Mouse (Mus musculus) small intestine, adult 10 weeks (tissue): ENCODE results near the gene Agpat3. TPM values are rescaled to one million over a fixed set of nuclear protein-coding genes. Genes with fewer than 3 reads are reported as not detected.

Experiments
- polyA plus RNA-seq: library from polyadenylated mRNA; stranded (reverse); fragments of 350-450 nt; fragmentation: Illumina TruSeq; extraction: RNeasy Lipid Tissue Mini Kit (QIAGEN cat#74804); gene quantifications from one replicate; pipeline ENCODE4 v1.2.3, GENCODE M21; 2014; ENCODE audit warnings: low replicate concordance

Gene Agpat3
- polyA plus RNA-seq = 25.7 TPM

DNA sequence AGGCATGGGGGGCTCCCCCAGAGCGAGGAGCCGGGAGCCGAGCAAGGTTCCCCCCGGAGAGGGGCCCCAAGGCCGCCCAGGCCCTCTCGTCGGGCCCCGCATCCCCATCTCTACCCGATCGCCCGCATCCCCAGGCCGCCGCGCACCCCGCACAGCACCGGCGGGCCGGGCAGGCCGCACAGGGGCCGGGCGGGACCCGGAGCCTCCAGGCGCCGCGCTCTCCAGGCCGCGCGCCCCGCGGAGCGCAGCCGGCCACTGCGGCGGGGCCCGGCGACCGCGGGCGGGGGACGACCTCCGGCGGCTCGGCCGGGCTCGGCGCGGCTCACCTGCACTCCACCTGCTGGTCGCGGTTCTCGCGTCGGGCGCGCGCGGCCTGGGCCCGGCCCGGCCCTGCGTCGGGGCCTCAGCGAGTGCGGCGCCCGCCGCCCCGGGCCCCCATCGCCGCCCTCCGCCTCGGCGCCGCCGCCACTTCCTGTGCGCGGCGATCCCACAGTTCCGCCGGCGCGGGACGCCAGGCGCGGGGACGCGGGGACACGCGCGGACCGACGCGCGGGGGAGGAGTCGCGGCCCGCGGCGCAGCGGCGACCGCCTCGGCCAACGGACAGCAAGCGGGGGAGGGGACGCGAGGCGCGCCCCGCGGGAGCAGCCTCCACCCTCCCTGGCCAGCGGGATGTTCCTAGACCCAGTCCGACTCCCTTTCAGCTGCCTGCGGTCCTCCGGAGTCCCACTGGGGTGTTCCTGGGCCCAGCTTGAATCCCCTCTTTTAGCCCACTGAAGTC is at the start of gene Agpat3:
Gene Agpat3, minus strand, starts transcription at position 603 of the 779 bp plus-strand sequence.

DNA sequence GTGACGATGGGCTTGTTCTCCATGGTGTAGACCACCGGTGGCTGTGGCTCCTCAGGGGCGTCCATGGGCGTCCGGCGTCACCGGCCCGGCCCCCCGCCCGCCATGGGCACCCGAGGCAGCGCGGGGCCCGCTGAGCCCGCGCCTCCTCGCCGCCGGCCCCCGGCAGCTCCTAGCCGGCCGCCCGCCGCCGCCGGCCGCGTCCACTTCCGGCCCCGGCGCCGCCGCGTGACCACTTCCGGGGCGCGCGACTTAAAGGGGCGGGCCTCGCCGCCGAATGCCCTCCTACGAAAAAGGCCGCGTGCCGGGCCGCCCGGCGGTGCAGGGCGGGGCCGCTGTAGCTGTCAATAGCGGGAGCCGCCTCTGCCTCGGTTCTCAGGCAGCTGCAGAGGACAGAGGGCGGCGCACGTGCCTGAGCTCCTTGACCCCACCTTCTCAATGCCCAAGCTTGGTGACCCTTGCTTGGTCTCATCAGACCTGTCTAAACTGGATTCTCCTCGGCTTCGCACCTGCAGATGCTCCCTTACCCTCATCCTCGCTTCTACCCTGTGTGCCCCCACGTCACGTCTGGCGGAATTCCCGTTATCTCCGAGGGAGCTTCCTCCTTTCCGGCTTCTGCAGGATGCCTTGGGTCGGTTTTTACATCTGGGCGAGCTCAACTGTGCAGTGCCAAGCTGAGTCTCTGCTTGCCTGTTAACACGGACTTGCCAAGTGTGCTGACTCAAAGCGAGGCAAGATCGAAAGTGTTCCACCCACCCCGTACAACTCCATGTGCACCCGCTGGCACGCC is 107.7 kb downstream of the Agpat3 start, which contains the start of gene Trappc10:
Gene Trappc10, minus strand, starts transcription at position 204 of the 787 bp plus-strand sequence.

Other genes starting within 250 kb of the Agpat3 start
- 14.9 TPM for gene D10Jhu81e, start 182.7 kb downstream of the Agpat3 start, polyA plus RNA-seq
- 1.4 TPM for gene Pwp2, start 167.3 kb downstream of the Agpat3 start, polyA plus RNA-seq
- 18.2 TPM for gene Trappc10, start 107.8 kb downstream of the Agpat3 start, polyA plus RNA-seq
- 7.9 TPM for gene Rrp1, start 60.6 kb upstream of the Agpat3 start, polyA plus RNA-seq
- 22.2 TPM for gene Cstb, start 73.2 kb upstream of the Agpat3 start, polyA plus RNA-seq
- 13.2 TPM for gene Pdxk, start 112.5 kb upstream of the Agpat3 start, polyA plus RNA-seq
- not detected for gene Olfr1358, start 164.9 kb upstream of the Agpat3 start, polyA plus RNA-seq
- gene Ilvbl, start 221.9 kb upstream of the Agpat3 start, polyA plus RNA-seq = 6.6 TPM
- 1.0 TPM for gene Syde1, start 239.5 kb upstream of the Agpat3 start, polyA plus RNA-seq